Mouse (Mus musculus): ENCODE data around the gene Adamts9.

GRCm38 (mm10) chr6:92843474-92843873, 99.8 kb downstream of the Adamts9 start:
- TF ChIP-seq CTCF (conservative IDR thresholded peaks at IDR 0.05 in 1 of 2, IDR thresholded peaks at IDR 0.05 in 1 of 2; ENCODE audit: low read depth in 2 of 2, low read length in 2 of 2) = no peak
- no peak for TF ChIP-seq KAT2A (IDR thresholded peaks at IDR 0.05; ENCODE audit: insufficient replicate concordance, low read length)
- no peak for TF ChIP-seq ZC3H11A (IDR thresholded peaks at IDR 0.05; ENCODE audit: low read depth, low read length)
